Mouse (Mus musculus) midbrain, embryonic 11.5 days (tissue): ENCODE results near the gene Nampt. TPM values are rescaled to one million over a fixed set of nuclear protein-coding genes. Genes with fewer than 3 reads are reported as not detected.

Source experiments
- ATAC-seq: fragments of 200-750 bp; cut with Nextera tagmentation; 2 replicates; pipeline ENCODE4 v1.8.0; 2017; ENCODE audit warnings: moderate TSS enrichment, moderate library complexity; ENCODE audit not compliant: low FRiP score
- DNase-seq: peaks from one replicate; pipeline ENCODE4 v3.0.0; 2015; ENCODE audit warnings: low spot score; ENCODE audit errors: missing footprints
- H3K27ac ChIP-seq: fragments of 300-500 bp; sonication (generic); 2 replicates; pipeline ENCODE4 v1.5.1; 2014; ENCODE audit warnings: low read depth, low read length
- H3K27me3 ChIP-seq: fragments of 300-500 bp; sonication (generic); 2 replicates; pipeline ENCODE4 v1.6.1; 2014; ENCODE audit warnings: mild to moderate bottlenecking, low read length, moderate library complexity, mixed read lengths; ENCODE audit not compliant: control insufficient read depth, insufficient read depth
- H3K36me3 ChIP-seq: fragments of 300-500 bp; sonication (generic); 2 replicates; pipeline ENCODE4 v1.6.1; 2014; ENCODE audit warnings: mild to moderate bottlenecking, low read length, moderate library complexity, mixed read lengths; ENCODE audit not compliant: control insufficient read depth, insufficient read depth
- H3K4me1 ChIP-seq: fragments of 300-500 bp; sonication (generic); 2 replicates; pipeline ENCODE4 v1.6.1; 2014; ENCODE audit warnings: low read length; ENCODE audit not compliant: control insufficient read depth, insufficient read depth
- H3K4me2 ChIP-seq: fragments of 300-500 bp; sonication (generic); 2 replicates; pipeline ENCODE4 v1.6.1; 2014; ENCODE audit warnings: mild to moderate bottlenecking, moderate library complexity
- H3K4me3 ChIP-seq: fragments of 300-500 bp; sonication (generic); 2 replicates; pipeline ENCODE4 v1.5.1; 2014; ENCODE audit warnings: low read depth, low read length
- H3K9ac ChIP-seq: fragments of 300-500 bp; sonication (generic); 2 replicates; pipeline ENCODE4 v1.6.1; 2014; ENCODE audit warnings: low read length
- H3K9me3 ChIP-seq: fragments of 300-500 bp; sonication (generic); 2 replicates; pipeline ENCODE4 v1.6.1; 2016; ENCODE audit warnings: low read length; ENCODE audit not compliant: control insufficient read depth
- WGBS: fragments of 180-500 bp; shearing (Covaris S2); extraction: QIAGEN DNeasy Blood & Tissue Kit; methylation state at CpG from one replicate; pipeline ENCODE4 v1.1.7; 2014; 5-methylcytosine and 5-hydroxymethylcytosine counted together
- polyA plus RNA-seq: library from polyadenylated mRNA; unstranded; fragments of >200 nt; fragmentation: Nextera tagmentation; extraction: Ambion mirVana; gene quantifications from 2 replicates; pipeline ENCODE4 v1.2.1, GENCODE M21; 2014

Gene Nampt
- polyA plus RNA-seq = 43.4 and 44.3 TPM in 2 replicates

DNA sequence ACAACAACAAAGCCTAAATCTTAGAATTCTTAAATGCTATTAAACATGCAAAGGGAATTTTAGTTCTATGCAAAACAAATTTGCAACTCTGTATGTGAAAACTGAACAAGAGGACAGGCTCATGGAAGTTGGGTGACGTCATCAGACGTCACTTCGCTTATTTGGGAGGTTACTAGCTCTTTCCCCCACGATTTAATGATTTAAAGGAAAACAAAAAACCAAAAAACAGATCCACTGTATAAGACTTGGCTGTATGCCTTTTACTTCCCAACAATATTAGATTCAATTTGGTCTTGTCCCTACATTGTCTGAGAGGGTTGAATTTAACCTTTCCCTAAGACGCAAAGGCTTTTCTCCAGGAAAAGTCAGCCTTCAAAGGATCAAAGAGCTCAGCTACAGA, at the start of gene Nampt:
Nampt (plus strand) TSS at position 130 of the 400 bp plus-strand sequence.
- peaks cover 8% of the 10 kb centered on the region for H3K4me1 ChIP-seq
- H3K27ac ChIP-seq = peak within 1 kb of the TSS; percentile 96
- no peaks in the 10 kb centered on the region for H3K27me3 ChIP-seq
- H3K4me2 ChIP-seq = peak within 1 kb of the TSS; percentile 70
- DNase-seq (no peak), ATAC-seq (peak; percentile 4)
- H3K9me3 ChIP-seq = no peaks in the 10 kb centered on the region
- H3K9ac ChIP-seq = peak within 1 kb of the TSS; percentile 77
- H3K4me3 ChIP-seq = peak within 1 kb of the TSS; percentile 75
- 7% methylated on average over 5 of the region's 5 CpGs for WGBS
- H3K36me3 ChIP-seq = peaks cover 3% of the 10 kb centered on the region; the same call in 1 of the 2 replicates

DNA sequence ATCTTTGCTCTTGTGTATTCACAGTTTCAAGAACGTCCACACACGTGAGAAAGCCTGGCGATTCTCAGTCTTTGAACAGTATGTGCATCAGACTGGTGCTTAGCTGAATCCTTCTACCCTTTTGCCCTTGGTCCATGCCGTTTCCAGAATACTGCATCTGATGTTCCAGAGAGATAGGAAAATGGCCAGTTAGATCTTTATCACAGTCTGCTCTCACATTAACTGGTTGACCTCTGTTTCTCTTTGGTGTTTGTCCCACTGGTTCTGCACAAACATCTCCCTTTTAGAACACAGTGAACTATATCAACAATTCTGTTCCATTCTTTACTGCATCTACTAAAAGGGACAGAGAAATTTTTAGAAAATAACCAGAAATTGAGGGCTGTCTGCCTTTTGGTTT, 48.6 kb upstream of the Nampt start:
- Histone ChIP-seq H3K9ac (no peak overlapping the region), H3K4me2 (no peak overlapping the region), H3K4me1 (no peaks in the 10 kb centered on the region), H3K9me3 (no peaks in the 10 kb centered on the region), H3K36me3 (no peaks in the 10 kb centered on the region), H3K27me3 (no peaks in the 10 kb centered on the region), H3K27ac (no peak overlapping the region), H3K4me3 (no peak overlapping the region)
- DNase-seq (no peak), ATAC-seq (no peak)
- 89% methylated on average over 4 of the region's 4 CpGs for WGBS

DNA sequence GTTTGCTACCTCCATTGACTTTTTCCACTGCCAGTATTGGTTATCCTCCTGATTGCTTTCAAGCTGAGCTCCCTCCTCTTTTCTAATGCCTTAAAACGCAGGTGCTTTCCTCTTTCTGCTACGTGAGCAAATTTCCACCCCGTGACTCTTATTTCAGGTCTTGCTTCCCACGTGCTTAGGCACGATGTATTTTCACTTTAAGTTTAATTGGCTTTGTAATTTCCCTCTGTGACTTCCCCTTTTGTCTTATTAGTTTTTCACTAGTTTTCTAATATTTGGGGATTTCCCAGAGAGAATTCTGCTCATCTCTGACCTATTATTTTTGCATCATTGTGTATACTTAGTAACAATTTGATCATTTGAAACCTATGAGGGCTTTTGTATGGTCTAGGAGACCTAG, 44.8 kb upstream of the Nampt start:
- no peak for ATAC-seq
- Histone ChIP-seq H3K4me2 (no peak overlapping the region), H3K4me1 (no peaks in the 10 kb centered on the region), H3K27me3 (no peaks in the 10 kb centered on the region), H3K9ac (no peak overlapping the region), H3K27ac (no peak overlapping the region), H3K9me3 (no peaks in the 10 kb centered on the region), H3K36me3 (no peaks in the 10 kb centered on the region), H3K4me3 (no peak overlapping the region)
- WGBS = 85% methylated on average over 5 of the region's 5 CpGs
- no peak for DNase-seq

DNA sequence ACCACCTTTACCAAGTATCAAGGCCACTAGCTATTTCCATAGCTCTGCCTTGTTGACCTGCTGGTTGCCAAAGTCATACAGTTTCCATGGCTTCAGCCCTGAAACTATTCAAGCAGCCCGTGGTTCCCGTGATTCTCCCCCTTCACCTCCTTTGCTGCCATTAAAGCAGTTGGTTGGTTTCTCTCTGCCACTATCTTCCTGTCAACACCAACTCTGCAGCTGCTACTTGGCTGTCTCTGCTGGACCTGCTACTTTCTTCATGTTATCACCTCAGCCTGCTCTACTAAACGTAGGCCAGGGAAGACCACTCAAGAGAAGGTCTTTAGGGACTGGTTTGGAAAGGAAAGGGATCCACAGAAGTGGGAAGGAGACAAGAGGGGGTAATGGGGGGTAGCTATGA, 30.3 kb upstream of the Nampt start:
- no peaks in the 10 kb centered on the region for H3K4me1 ChIP-seq
- WGBS = 74% methylated on average over 3 of the region's 3 CpGs
- no peak overlapping the region for H3K4me2 ChIP-seq
- DNase-seq = no peak
- no peak overlapping the region for H3K27ac ChIP-seq
- no peaks in the 10 kb centered on the region for H3K27me3 ChIP-seq
- H3K4me3 ChIP-seq = no peak overlapping the region
- no peaks in the 10 kb centered on the region for H3K36me3 ChIP-seq
- H3K9me3 ChIP-seq = no peaks in the 10 kb centered on the region
- ATAC-seq = no peak
- no peak overlapping the region for H3K9ac ChIP-seq

DNA sequence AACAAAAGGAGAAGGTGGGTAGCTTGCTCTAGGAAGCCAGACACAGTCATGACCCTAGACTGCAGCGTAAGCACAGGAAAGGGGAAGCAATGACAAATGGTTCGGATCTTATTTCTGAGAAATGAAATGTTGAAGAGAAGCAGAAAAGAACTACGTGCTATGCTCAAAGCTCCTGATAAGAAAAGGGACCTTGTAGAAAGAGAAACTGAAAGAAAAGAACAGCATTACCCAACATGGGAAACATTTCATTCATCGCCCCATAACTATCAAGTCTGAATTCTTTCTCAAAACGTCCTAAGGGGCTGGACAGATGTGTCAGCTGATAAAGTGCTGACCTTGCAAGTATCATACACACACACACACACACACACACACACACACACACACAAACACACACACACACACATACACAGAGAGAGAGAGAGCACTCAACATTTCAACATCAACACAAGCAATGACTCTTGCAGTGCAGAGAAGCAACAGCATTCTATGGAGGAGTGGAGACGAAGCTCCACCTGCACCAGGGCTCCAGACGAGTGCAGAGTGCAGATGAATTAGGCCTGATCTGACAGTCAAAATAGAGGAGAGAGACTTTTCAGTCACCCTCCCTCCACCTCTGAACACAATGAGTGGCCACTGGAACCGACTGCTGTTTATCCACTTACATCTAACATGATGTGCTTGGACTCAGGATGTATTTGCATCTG, 23.4 kb upstream of the Nampt start:
- WGBS = 72% methylated on average over 8 of the region's 8 CpGs
- Histone ChIP-seq H3K9ac (no peak overlapping the region), H3K27ac (no peak overlapping the region), H3K27me3 (no peaks in the 10 kb centered on the region), H3K4me1 (no peaks in the 10 kb centered on the region), H3K9me3 (no peaks in the 10 kb centered on the region), H3K4me2 (no peak overlapping the region), H3K4me3 (no peak overlapping the region), H3K36me3 (no peaks in the 10 kb centered on the region)
- ATAC-seq (no peak), DNase-seq (no peak)

DNA sequence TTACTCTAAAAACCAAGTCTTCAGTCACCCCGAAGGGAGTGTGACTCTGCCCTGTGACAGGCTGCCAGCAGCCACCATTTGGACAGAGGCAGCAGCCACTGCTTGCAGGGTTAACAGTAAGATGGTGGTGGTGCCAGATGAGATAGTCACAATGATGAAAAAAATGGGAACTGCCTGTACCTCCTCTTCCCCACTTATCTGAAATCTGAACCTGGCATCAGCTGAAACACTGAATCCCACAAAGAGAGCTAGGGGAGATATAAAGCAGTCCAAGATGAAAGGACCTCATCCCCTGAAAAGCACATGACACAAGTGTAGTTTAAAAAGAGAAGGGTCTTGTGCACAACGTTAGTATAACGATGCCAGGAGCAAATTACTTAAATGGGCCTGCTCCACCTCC, 21.9 kb upstream of the Nampt start:
- Histone ChIP-seq H3K27ac (no peak overlapping the region), H3K36me3 (no peaks in the 10 kb centered on the region), H3K4me2 (no peak overlapping the region), H3K4me3 (no peak overlapping the region), H3K4me1 (no peaks in the 10 kb centered on the region), H3K27me3 (no peaks in the 10 kb centered on the region), H3K9me3 (no peaks in the 10 kb centered on the region), H3K9ac (no peak overlapping the region)
- no peak for DNase-seq
- 70% methylated on average over 3 of the region's 3 CpGs for WGBS
- no peak for ATAC-seq

DNA sequence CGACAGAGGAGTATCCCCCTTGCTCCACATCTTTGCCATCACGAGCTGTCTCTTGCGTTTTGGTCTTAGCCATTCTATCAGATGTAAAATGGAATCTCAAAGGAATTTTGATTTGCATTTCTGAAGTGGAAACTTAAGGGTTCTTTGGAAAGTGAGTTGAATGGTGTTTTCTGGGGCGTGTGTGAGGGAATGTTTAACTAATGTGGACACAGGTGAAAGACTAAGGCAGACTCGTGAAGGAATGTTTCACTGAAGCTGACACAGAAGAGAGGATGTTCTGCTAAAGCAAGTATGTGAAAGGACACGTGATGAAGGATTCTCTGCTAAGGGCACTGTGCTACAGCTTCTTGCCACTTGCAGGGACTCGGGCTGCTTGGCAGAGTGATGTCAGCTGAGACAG, 18.3 kb upstream of the Nampt start:
- no peaks in the 10 kb centered on the region for H3K27me3 ChIP-seq
- no peak overlapping the region for H3K27ac ChIP-seq
- DNase-seq = no peak
- no peak overlapping the region for H3K9ac ChIP-seq
- no peaks in the 10 kb centered on the region for H3K9me3 ChIP-seq
- 85% methylated on average over 7 of the region's 7 CpGs for WGBS
- no peak overlapping the region for H3K4me3 ChIP-seq
- no peak for ATAC-seq
- H3K4me1 ChIP-seq = no peaks in the 10 kb centered on the region
- no peaks in the 10 kb centered on the region for H3K36me3 ChIP-seq
- H3K4me2 ChIP-seq = no peak overlapping the region

DNA sequence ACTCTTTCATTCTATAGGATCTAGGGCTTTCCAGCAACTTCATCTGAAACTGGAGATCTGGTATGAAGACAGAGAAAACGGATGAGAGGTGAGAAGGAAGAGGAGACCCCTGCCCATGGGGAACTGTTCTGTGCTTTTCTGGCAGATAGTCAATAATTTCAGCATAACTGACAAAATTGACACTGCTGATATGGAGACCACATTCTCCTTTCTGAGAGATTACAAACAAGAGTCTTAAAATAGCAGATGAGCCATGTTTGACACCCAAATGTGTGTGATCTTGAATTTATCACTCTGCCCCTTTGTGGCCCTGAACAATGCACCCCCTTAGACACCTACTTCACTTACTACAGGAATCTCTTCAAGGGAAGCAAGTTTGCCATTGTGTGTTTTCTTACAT, 13.8 kb upstream of the Nampt start:
- Histone ChIP-seq H3K4me1 (no peaks in the 10 kb centered on the region), H3K27ac (no peak overlapping the region), H3K36me3 (no peaks in the 10 kb centered on the region), H3K4me3 (no peak overlapping the region), H3K9me3 (no peaks in the 10 kb centered on the region), H3K4me2 (no peak overlapping the region), H3K27me3 (no peaks in the 10 kb centered on the region), H3K9ac (no peak overlapping the region)
- ATAC-seq = no peak
- 79% methylated on average over 1 of the region's 1 CpGs for WGBS
- DNase-seq = no peak

DNA sequence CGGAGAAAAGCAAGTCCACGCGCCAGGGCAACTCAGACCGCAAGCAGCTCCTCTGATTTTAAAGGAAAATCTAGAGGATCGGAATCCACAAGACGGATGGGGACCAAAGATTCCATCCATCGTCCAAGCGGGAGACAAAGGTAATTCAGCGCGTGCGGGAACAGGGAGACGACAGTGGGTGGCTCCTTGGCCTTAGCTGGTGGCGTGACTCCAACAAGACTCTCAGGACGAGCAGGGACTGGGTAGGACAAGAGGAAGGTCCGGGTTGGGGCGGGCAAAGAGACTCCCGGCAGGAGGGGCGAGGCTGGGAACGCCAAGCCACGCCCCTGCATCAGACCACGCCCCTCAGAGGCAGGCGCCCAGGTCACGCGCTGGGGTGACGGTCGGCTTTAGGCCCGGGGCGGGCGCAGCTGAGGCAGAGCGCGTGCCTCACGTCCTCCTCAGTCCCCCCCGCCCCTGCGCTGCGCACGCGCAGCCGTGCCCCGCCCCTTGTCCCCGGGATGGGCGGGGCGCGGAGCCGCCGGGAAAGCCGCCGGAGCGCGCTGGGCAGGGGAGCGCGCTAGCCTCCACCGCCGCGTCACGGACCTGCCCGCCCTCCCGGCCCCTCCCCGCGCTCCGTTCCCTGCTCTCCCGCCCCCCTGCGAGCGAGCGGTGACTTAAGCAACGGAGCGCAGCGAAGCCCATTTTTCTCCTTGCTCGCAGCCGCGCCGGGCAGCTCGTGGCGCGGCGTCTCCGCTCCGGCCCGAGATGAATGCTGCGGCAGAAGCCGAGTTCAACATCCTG, 669 bp downstream of the Nampt start:
- Histone ChIP-seq H3K4me1 (peaks cover 12% of the 10 kb centered on the region), H3K27ac (peak overlapping the region; percentile 96), H3K9ac (peak overlapping the region; percentile 77), H3K4me2 (peak overlapping the region; percentile 70), H3K9me3 (no peaks in the 10 kb centered on the region), H3K27me3 (no peaks in the 10 kb centered on the region), H3K36me3 (peaks cover 3% of the 10 kb centered on the region; the same call in 1 of the 2 replicates), H3K4me3 (peak overlapping the region; percentile 75)
- ATAC-seq (peak; percentile 96), DNase-seq (peak; percentile 100)
- under 1% methylated on average over 64 of the region's 80 CpGs for WGBS
